Mouse (Mus musculus) megakaryocyte, embryonic 14.5 days (primary cell): ENCODE data around the gene Lmna.

Experiments used
- FLI1 ChIP-seq: IDR thresholded peaks from 2 replicates; pipeline ENCODE4 v1.6.1; 2012; ENCODE audit warnings: low read length, inconsistent platforms, mixed read lengths
- GATA1 ChIP-seq: IDR thresholded peaks from 3 replicates; pipeline ENCODE4 v1.6.1; 2012; ENCODE audit warnings: mixed read lengths, low read length, inconsistent platforms, borderline replicate concordance

DNA sequence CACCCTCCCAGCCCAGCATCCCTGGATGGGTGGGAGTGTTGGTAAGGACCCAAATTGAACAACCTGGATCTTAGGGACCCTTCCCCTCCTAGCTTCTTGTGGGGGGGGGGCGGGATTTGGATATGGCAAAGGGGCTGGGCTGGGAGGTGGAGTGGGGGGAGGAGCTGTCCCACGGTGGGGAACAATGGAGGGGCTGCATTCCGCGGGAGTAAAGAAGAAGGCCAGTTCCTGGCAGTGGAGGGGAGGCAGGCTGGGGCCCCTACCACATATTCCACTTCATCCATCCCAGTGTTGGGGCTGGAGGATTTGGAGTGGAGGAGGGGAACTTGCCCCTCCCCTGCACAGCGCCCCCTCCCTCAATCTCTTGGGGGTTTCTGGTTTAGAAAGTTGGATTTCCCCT is 23.9 kb upstream of the Lmna start:
- TF ChIP-seq GATA1 (no peak), FLI1 (no peak)
